Comparison of ENCODE assay signal across 16 mouse cellular contexts in genomic region chr1:193682917-193683316, GRCm38 (mm10).
"Had no signal": no experiment of that assay in that cellular context is flagged by ENCODE, and none has a peak within 500 bp of the region (broad histone marks: within the 10 kb centered on the region; RNA-seq: fewer than 3 reads in every experiment).

No protein-coding gene starts in this region.

- H3K9ac ChIP-seq: liver, embryonic 13.5 days; midbrain, embryonic 12.5 days; midbrain, embryonic 15.5 days; neural tube, embryonic 13.5 days; stomach, embryonic 15.5 days had no signal

- H3K4me2 ChIP-seq: liver, embryonic 13.5 days; midbrain, embryonic 12.5 days; midbrain, embryonic 15.5 days; neural tube, embryonic 13.5 days; stomach, embryonic 15.5 days had no signal

- H3K36me3 ChIP-seq: liver, embryonic 13.5 days; midbrain, embryonic 12.5 days; midbrain, embryonic 15.5 days; neural tube, embryonic 13.5 days; stomach, embryonic 15.5 days had no signal

- H3K9me3 ChIP-seq: liver, embryonic 13.5 days; midbrain, embryonic 12.5 days; midbrain, embryonic 15.5 days; neural tube, embryonic 13.5 days; stomach, embryonic 15.5 days had no signal

- ATAC-seq: midbrain, embryonic 15.5 days had no signal

- H3K4me1 ChIP-seq: liver, embryonic 13.5 days; midbrain, embryonic 12.5 days; midbrain, embryonic 15.5 days; stomach, embryonic 15.5 days had no signal

- DNase-seq: kidney, adult 11 months; kidney, postnatal 14 days; kidney, postnatal 4 days; liver, embryonic 13.5 days; lung, adult 2 months; lung, postnatal 14 days; lung, postnatal 4 days; retina, postnatal 1 day; right cerebral cortex, postnatal 25 days; spleen, adult 18-20 months; thymus, postnatal 25 days had no signal

- H3K27me3 ChIP-seq: liver, embryonic 13.5 days; midbrain, embryonic 12.5 days; midbrain, embryonic 15.5 days; neural tube, embryonic 13.5 days; stomach, embryonic 15.5 days had no signal

- H3K4me3 ChIP-seq: liver, embryonic 13.5 days; midbrain, embryonic 12.5 days; midbrain, embryonic 15.5 days; myocyte; neural tube, embryonic 13.5 days; stomach, embryonic 15.5 days had no signal

- H3K27ac ChIP-seq: liver, embryonic 13.5 days; midbrain, embryonic 12.5 days; midbrain, embryonic 15.5 days; neural tube, embryonic 13.5 days; stomach, embryonic 15.5 days had no signal
